Mouse (Mus musculus): ENCODE results near the gene Uqcrc1. TPM values are rescaled to one million over a fixed set of nuclear protein-coding genes. Genes with fewer than 3 reads are reported as not detected.

The Uqcrc1 gene
- 480 and 510 TPM in 2 replicates for polyA plus RNA-seq (2014; fragmentation: Nextera tagmentation; extraction: Ambion mirVana)

- H3K4me3 ChIP-seq (ENCODE audit: low read depth, low read length), result peak within 1 kb of the TSS; percentile 93
- WGBS, result 1% methylated on average over 58 of the region's 58 CpGs
- ATAC-seq (ENCODE audit: low read depth), result peak; percentile 92
Observed at GRCm38 (mm10) chr9:108936418-108937364, at the start of gene Uqcrc1. Uqcrc1 (plus strand) TSS chr9:108936633.

GRCm38 (mm10) chr9:108912308-108912707 is 24.1 kb upstream of the Uqcrc1 start:
- no peaks in the 10 kb centered on the region for H3K9me3 ChIP-seq (ENCODE audit: control insufficient read depth, low read length)
- H3K27me3 ChIP-seq (ENCODE audit: control insufficient read depth, insufficient read depth, low read length), result no peaks in the 10 kb centered on the region
- H3K36me3 ChIP-seq (ENCODE audit: control insufficient read depth, insufficient read depth, low read length), result peaks cover 3% of the 10 kb centered on the region; the same call in 1 of the 2 replicates
- ATAC-seq (ENCODE audit: low read depth), result no peak
- H3K4me3 ChIP-seq (ENCODE audit: low read depth, low read length), result no peak overlapping the region
- no peak overlapping the region for H3K9ac ChIP-seq (replicated peaks; ENCODE audit: low read depth, low read length)
- no peak overlapping the region for H3K4me2 ChIP-seq (ENCODE audit: low read depth, low read length)
- H3K4me1 ChIP-seq (ENCODE audit: control insufficient read depth, insufficient read depth, low read length), result peaks cover 3% of the 10 kb centered on the region; the same call in 1 of the 2 replicates
- 75% methylated on average over 6 of the region's 6 CpGs for WGBS
- H3K27ac ChIP-seq (ENCODE audit: low read depth, low read length), result no peak overlapping the region

More at GRCm38 (mm10) chr9:108936418-108937364, at the start of gene Uqcrc1:
- peak within 1 kb of the TSS; percentile 90 for H3K9ac ChIP-seq (replicated peaks; ENCODE audit: low read depth, low read length)
- no peaks in the 10 kb centered on the region for H3K9me3 ChIP-seq (ENCODE audit: control insufficient read depth, low read length)
- peak within 1 kb of the TSS; percentile 69 for H3K27ac ChIP-seq (ENCODE audit: low read depth, low read length)
- no peaks in the 10 kb centered on the region for H3K27me3 ChIP-seq (ENCODE audit: control insufficient read depth, insufficient read depth, low read length)
- H3K36me3 ChIP-seq (ENCODE audit: control insufficient read depth, insufficient read depth, low read length), result peaks cover 8% of the 10 kb centered on the region
- peaks cover 4% of the 10 kb centered on the region for H3K4me1 ChIP-seq (ENCODE audit: control insufficient read depth, insufficient read depth, low read length)
- H3K4me2 ChIP-seq (ENCODE audit: low read depth, low read length), result peak within 1 kb of the TSS; percentile 58

- Histone ChIP-seq H3K4me3 (ENCODE audit: low read depth, low read length) (no peak overlapping the region), H3K27me3 (ENCODE audit: control insufficient read depth, insufficient read depth, low read length) (no peaks in the 10 kb centered on the region), H3K4me1 (ENCODE audit: control insufficient read depth, insufficient read depth, low read length) (peaks cover 3% of the 10 kb centered on the region; the same call in 1 of the 2 replicates), H3K9me3 (ENCODE audit: control insufficient read depth, low read length) (no peaks in the 10 kb centered on the region), H3K36me3 (ENCODE audit: control insufficient read depth, insufficient read depth, low read length) (peaks cover 3% of the 10 kb centered on the region; the same call in 1 of the 2 replicates), H3K4me2 (ENCODE audit: low read depth, low read length) (no peak overlapping the region), H3K9ac (replicated peaks; ENCODE audit: low read depth, low read length) (no peak overlapping the region), H3K27ac (ENCODE audit: low read depth, low read length) (no peak overlapping the region)
- WGBS, result 87% methylated on average over 7 of the region's 7 CpGs
- ATAC-seq (ENCODE audit: low read depth), result no peak
Observed at GRCm38 (mm10) chr9:108913161-108913560, 23.3 kb upstream of the Uqcrc1 start.

- no peaks in the 10 kb centered on the region for H3K27me3 ChIP-seq (ENCODE audit: control insufficient read depth, insufficient read depth, low read length)
- no peak overlapping the region for H3K4me3 ChIP-seq (ENCODE audit: low read depth, low read length)
- no peak for ATAC-seq (ENCODE audit: low read depth)
- H3K9me3 ChIP-seq (ENCODE audit: control insufficient read depth, low read length), result no peaks in the 10 kb centered on the region
- peaks cover 3% of the 10 kb centered on the region; the same call in 1 of the 2 replicates for H3K4me1 ChIP-seq (ENCODE audit: control insufficient read depth, insufficient read depth, low read length)
- H3K27ac ChIP-seq (ENCODE audit: low read depth, low read length), result no peak overlapping the region
- H3K4me2 ChIP-seq (ENCODE audit: low read depth, low read length), result no peak overlapping the region
- H3K9ac ChIP-seq (replicated peaks; ENCODE audit: low read depth, low read length), result no peak overlapping the region
- peaks cover 3% of the 10 kb centered on the region; the same call in 1 of the 2 replicates for H3K36me3 ChIP-seq (ENCODE audit: control insufficient read depth, insufficient read depth, low read length)
- 71% methylated on average over 10 of the region's 10 CpGs for WGBS
Observed at GRCm38 (mm10) chr9:108913621-108914020, 22.8 kb upstream of the Uqcrc1 start.

GRCm38 (mm10) chr9:108914491-108914890 is 21.9 kb upstream of the Uqcrc1 start, which contains the start of gene Tmem89:
Tmem89 (plus strand) TSS chr9:108914619.
- no peaks in the 10 kb centered on the region for H3K27me3 ChIP-seq (ENCODE audit: control insufficient read depth, insufficient read depth, low read length)
- no peak within 1 kb of the TSS for H3K4me3 ChIP-seq (ENCODE audit: low read depth, low read length)
- ATAC-seq (ENCODE audit: low read depth), result peak; percentile 89
- H3K27ac ChIP-seq (ENCODE audit: low read depth, low read length), result no peak within 1 kb of the TSS
- no peak within 1 kb of the TSS for H3K9ac ChIP-seq (replicated peaks; ENCODE audit: low read depth, low read length)
- WGBS, result 61% methylated on average over 6 of the region's 6 CpGs
- H3K9me3 ChIP-seq (ENCODE audit: control insufficient read depth, low read length), result no peaks in the 10 kb centered on the region
- peaks cover 3% of the 10 kb centered on the region; the same call in 1 of the 2 replicates for H3K36me3 ChIP-seq (ENCODE audit: control insufficient read depth, insufficient read depth, low read length)
- H3K4me2 ChIP-seq (ENCODE audit: low read depth, low read length), result no peak within 1 kb of the TSS
- H3K4me1 ChIP-seq (ENCODE audit: control insufficient read depth, insufficient read depth, low read length), result peaks cover 3% of the 10 kb centered on the region; the same call in 1 of the 2 replicates

- ATAC-seq (ENCODE audit: low read depth), result no peak
- WGBS, result 58% methylated on average over 8 of the region's 8 CpGs
- Histone ChIP-seq H3K4me1 (ENCODE audit: control insufficient read depth, insufficient read depth, low read length) (no peaks in the 10 kb centered on the region), H3K9me3 (ENCODE audit: control insufficient read depth, low read length) (no peaks in the 10 kb centered on the region), H3K27me3 (ENCODE audit: control insufficient read depth, insufficient read depth, low read length) (no peaks in the 10 kb centered on the region), H3K4me3 (ENCODE audit: low read depth, low read length) (no peak overlapping the region), H3K4me2 (ENCODE audit: low read depth, low read length) (no peak overlapping the region), H3K27ac (ENCODE audit: low read depth, low read length) (no peak overlapping the region), H3K36me3 (ENCODE audit: control insufficient read depth, insufficient read depth, low read length) (no peaks in the 10 kb centered on the region), H3K9ac (replicated peaks; ENCODE audit: low read depth, low read length) (no peak overlapping the region)
Observed at GRCm38 (mm10) chr9:108925897-108926296, 10.5 kb upstream of the Uqcrc1 start.

GRCm38 (mm10) chr9:108928424-108928823 is 8.0 kb upstream of the Uqcrc1 start:
- ATAC-seq (ENCODE audit: low read depth), result no peak
- Histone ChIP-seq H3K4me2 (ENCODE audit: low read depth, low read length) (no peak overlapping the region), H3K27me3 (ENCODE audit: control insufficient read depth, insufficient read depth, low read length) (no peaks in the 10 kb centered on the region), H3K27ac (ENCODE audit: low read depth, low read length) (no peak overlapping the region), H3K4me3 (ENCODE audit: low read depth, low read length) (no peak overlapping the region), H3K9ac (replicated peaks; ENCODE audit: low read depth, low read length) (no peak overlapping the region), H3K4me1 (ENCODE audit: control insufficient read depth, insufficient read depth, low read length) (no peaks in the 10 kb centered on the region), H3K9me3 (ENCODE audit: control insufficient read depth, low read length) (no peaks in the 10 kb centered on the region), H3K36me3 (ENCODE audit: control insufficient read depth, insufficient read depth, low read length) (no peaks in the 10 kb centered on the region)
- 90% methylated on average over 3 of the region's 3 CpGs for WGBS

GRCm38 (mm10) chr9:108935991-108936390 is 442 bp upstream of the Uqcrc1 start:
- peak; percentile 9; the same call in 1 of the 2 replicates for ATAC-seq (ENCODE audit: low read depth)
- WGBS, result 15% methylated on average over 3 of the region's 3 CpGs
- H3K4me3 ChIP-seq (ENCODE audit: low read depth, low read length), result no peak overlapping the region; the same call in 1 of the 2 replicates
- H3K27ac ChIP-seq (ENCODE audit: low read depth, low read length), result no peak overlapping the region
- no peaks in the 10 kb centered on the region for H3K27me3 ChIP-seq (ENCODE audit: control insufficient read depth, insufficient read depth, low read length)
- no peaks in the 10 kb centered on the region for H3K9me3 ChIP-seq (ENCODE audit: control insufficient read depth, low read length)
- H3K4me2 ChIP-seq (ENCODE audit: low read depth, low read length), result no peak overlapping the region
- H3K9ac ChIP-seq (replicated peaks; ENCODE audit: low read depth, low read length), result no peak overlapping the region
- H3K4me1 ChIP-seq (ENCODE audit: control insufficient read depth, insufficient read depth, low read length), result peaks cover 4% of the 10 kb centered on the region
- peaks cover 8% of the 10 kb centered on the region; the same call in 1 of the 2 replicates for H3K36me3 ChIP-seq (ENCODE audit: control insufficient read depth, insufficient read depth, low read length)

GRCm38 (mm10) chr9:108945111-108945510 is 8.7 kb downstream of the Uqcrc1 start:
- Histone ChIP-seq H3K27ac (ENCODE audit: low read depth, low read length) (no peak overlapping the region), H3K9ac (replicated peaks; ENCODE audit: low read depth, low read length) (no peak overlapping the region), H3K27me3 (ENCODE audit: control insufficient read depth, insufficient read depth, low read length) (no peaks in the 10 kb centered on the region), H3K36me3 (ENCODE audit: control insufficient read depth, insufficient read depth, low read length) (peaks cover 69% of the 10 kb centered on the region), H3K9me3 (ENCODE audit: control insufficient read depth, low read length) (no peaks in the 10 kb centered on the region), H3K4me1 (ENCODE audit: control insufficient read depth, insufficient read depth, low read length) (no peaks in the 10 kb centered on the region), H3K4me2 (ENCODE audit: low read depth, low read length) (no peak overlapping the region), H3K4me3 (ENCODE audit: low read depth, low read length) (no peak overlapping the region)
- no peak for ATAC-seq (ENCODE audit: low read depth)
- 82% methylated on average over 9 of the region's 9 CpGs for WGBS

Measured in neural tube, embryonic 14.5 days (tissue).